Mouse (Mus musculus): ENCODE results near the gene Alkbh6.

Alkbh6 gene

GRCm38 (mm10) chr7:30308076-30309005 lies at the start of gene Alkbh6:
Alkbh6 (plus strand) TSS chr7:30308717.
- DNase-seq (ENCODE audit: low read depth) = peak; percentile 96

- DNase-seq (ENCODE audit: low read depth) = no peak
These were observed 43.5 kb upstream of the Alkbh6 start for GRCm38 (mm10) chr7:30265041-30265440.

- DNase-seq (ENCODE audit: low read depth) = no peak
These were observed 43.0 kb upstream of the Alkbh6 start for GRCm38 (mm10) chr7:30265531-30265930.

DNA sequence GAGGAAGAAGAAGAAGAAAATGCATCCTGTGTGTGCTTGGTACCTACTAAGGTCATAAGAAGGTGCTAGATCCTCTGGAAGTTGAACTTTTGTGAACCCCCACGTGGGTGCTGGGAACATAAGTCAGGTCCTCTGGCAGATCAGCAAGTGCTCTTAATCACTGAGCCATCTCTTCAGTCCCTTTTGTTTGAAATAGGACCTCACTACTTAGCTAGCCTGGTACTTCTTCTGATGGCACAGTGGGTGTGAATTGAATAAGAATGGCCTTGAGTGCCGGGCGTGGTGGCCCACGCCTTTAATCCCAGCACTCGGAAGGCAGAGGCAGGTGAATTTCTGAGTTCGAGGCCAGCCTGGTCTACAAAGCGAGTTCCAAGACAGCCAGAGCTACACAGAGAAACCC lies 42.6 kb upstream of the Alkbh6 start:
- no peak for DNase-seq (ENCODE audit: low read depth)

- DNase-seq (ENCODE audit: low read depth) = no peak
These were observed 41.7 kb upstream of the Alkbh6 start for GRCm38 (mm10) chr7:30266780-30267179.

- no peak for DNase-seq (ENCODE audit: low read depth)
These were observed 38.9 kb upstream of the Alkbh6 start for GRCm38 (mm10) chr7:30269641-30270040.

GRCm38 (mm10) chr7:30274383-30274782 lies 34.1 kb upstream of the Alkbh6 start:
- DNase-seq (ENCODE audit: low read depth) = no peak

DNA sequence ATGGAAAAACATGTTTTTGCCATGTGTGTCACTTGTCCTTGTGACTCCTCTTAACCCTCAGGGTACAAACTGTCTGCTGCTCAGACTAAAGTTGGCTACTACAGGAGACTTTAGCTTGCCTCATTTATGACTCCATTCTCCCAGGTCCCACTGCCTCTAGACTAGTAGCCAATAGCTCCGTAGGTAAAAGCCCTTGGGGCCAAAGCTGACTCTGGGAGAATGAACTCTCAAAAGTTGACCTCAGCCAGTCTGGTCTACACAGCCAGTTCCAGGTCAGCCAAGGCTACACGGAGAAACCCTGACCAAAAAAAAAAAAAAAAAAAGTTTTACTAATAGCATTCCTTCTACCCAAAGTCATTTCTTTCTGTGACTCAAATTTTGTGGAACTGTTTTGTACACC lies 29.6 kb upstream of the Alkbh6 start:
- DNase-seq (ENCODE audit: low read depth) = no peak

DNA sequence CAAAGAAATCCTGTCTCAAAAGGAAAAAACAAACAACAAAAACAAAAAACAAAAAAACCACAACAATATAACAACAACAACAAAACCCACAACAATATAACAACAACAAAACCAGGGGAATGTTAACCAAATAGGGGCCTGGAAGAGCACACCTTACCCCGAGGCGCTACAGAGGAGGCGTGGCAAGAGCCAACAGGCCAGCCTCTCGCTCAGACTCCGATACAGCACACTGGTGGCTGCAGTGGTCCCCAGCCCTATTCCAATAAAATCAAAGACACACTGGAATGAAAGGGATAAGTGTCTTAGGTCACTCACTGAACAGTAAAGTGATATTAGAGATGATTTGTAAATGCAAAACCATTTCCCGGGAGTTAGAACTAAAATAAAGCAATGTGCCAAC lies 29.0 kb upstream of the Alkbh6 start:
- no peak for DNase-seq (ENCODE audit: low read depth)

- DNase-seq (ENCODE audit: low read depth) = peak; percentile 96
These were observed 28.4 kb upstream of the Alkbh6 start, which contains the start of the genes Thap8 and Wdr62 for GRCm38 (mm10) chr7:30279951-30280669. Thap8 (plus strand) TSS chr7:30280094. Wdr62 (minus strand) TSS chr7:30280419.

DNA sequence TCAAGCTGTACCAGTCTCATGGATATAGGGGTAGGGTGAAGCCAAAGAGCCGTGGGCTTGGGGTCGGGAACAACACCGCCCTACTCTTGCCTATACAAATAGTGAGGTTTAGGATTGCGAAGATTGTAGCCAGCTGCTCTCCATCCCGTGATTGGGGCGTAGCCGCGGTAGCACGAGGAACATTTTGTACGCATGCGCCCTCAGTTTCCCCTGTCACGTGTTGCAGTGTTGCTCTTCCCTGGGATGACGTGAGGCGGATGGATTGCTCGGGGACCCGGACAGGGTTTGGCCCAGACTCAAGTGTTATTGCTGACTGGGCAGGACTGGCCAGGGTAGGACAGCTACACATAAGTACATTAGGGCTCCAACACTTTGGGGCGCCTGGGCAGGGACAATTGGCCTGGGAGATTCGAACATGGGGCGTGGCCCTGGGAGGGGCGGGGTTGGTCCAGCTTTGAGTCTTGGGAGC lies 27.8 kb upstream of the Alkbh6 start:
- peak; percentile 91 for DNase-seq (ENCODE audit: low read depth)

GRCm38 (mm10) chr7:30281522-30281921 lies 27.0 kb upstream of the Alkbh6 start:
- DNase-seq (ENCODE audit: low read depth) = no peak

GRCm38 (mm10) chr7:30282740-30283139 lies 25.8 kb upstream of the Alkbh6 start:
- no peak for DNase-seq (ENCODE audit: low read depth)

GRCm38 (mm10) chr7:30286701-30287410 lies 21.7 kb upstream of the Alkbh6 start:
- no peak for DNase-seq (ENCODE audit: low read depth)

- DNase-seq (ENCODE audit: low read depth) = no peak
These were observed 20.5 kb upstream of the Alkbh6 start for GRCm38 (mm10) chr7:30288046-30288445.

DNA sequence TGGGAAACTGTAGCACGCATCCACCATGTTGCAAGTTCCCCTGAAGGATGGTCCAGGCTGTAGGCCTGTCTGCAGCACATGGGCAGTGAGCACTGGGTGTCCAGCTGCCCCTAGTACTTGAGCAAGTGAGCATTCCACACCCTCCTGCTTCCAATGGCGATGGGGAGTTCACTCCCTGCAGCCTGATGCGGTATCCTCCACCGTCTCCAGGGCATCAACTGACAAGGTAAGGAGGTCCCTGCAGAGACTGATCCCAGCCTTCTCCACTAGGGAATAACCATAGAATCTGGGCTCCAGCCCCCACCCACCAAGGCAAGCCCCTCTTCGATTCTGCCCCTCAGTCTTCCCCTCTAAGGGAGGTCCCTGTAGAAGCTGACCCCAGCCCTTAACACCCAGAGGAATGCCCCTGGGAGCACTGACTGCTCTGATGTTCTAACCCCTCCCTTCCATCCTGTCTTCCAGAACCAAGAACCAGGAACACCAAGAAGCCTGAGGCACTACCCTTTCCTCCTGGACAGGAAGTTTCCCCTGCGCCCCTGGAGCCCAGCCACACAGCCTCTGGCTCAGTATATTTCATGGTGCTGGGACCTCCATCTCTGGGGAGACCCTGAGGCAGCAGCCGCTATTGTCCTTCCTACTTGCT lies 19.3 kb upstream of the Alkbh6 start:
- no peak for DNase-seq (ENCODE audit: low read depth)

- no peak for DNase-seq (ENCODE audit: low read depth)
These were observed 18.7 kb upstream of the Alkbh6 start for GRCm38 (mm10) chr7:30289714-30290399.

- no peak for DNase-seq (ENCODE audit: low read depth)
These were observed 17.0 kb upstream of the Alkbh6 start, which contains the start of gene Clip3 for GRCm38 (mm10) chr7:30291215-30292131. Clip3 (plus strand) TSS chr7:30291728.

- DNase-seq (ENCODE audit: low read depth) = no peak
These were observed 14.7 kb upstream of the Alkbh6 start for GRCm38 (mm10) chr7:30293795-30294194.

GRCm38 (mm10) chr7:30294296-30294695 lies 14.2 kb upstream of the Alkbh6 start:
- no peak for DNase-seq (ENCODE audit: low read depth)
